Mouse (Mus musculus): ENCODE measurements around the gene Cacna1f.
A peak's percentile ranks its signal among the peaks of the same experiment; 100 is the strongest.

The Cacna1f gene

GRCm38 (mm10) chrX:7674284-7675000 is 67.6 kb downstream of the Cacna1f start:
- no peak for DNase-seq (ENCODE audit: low spot score in 2 of 2)

DNA sequence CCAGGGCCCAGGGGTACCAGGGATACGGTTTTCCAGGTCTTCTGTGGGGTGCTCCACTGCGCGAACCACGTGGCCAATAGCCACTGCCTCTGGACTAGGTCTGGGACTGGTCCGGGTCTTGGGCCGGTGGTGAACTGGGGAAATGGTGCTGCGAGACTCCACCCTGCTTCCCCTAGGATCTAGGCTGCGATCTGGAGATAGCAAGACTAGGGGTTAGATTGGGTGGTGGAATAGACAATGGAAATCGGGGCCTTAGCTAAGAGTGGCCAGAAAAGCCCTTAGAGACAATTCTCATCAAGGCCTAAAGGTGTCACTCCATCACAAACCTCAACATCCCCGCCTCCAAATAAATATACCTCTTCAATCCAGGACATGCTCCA is 68.1 kb downstream of the Cacna1f start:
- no peak for DNase-seq (ENCODE audit: low spot score in 2 of 2)

GRCm38 (mm10) chrX:7678986-7679385 is 72.1 kb downstream of the Cacna1f start:
- DNase-seq (ENCODE audit: low spot score in 2 of 2) = no peak

GRCm38 (mm10) chrX:7679405-7680056 is 72.6 kb downstream of the Cacna1f start:
- peak; percentile 58 to 73 for DNase-seq (ENCODE audit: low spot score in 2 of 2)

DNA sequence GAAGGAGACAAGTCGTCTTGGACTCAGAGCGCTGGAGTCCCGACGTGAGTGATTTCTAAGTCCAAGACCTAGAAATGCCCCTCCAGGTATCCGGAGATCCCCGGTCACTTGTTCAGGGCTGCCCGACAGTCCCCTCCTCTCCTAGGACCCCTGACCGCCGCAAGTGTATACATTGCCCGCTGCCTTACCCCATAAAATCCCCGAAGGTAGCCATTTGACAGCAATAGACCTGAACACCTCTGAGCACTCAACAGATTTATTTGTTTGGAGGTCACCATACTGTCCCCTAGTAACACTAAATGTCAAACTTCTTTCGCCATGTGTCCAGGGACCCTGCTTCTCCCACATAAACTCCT is 73.2 kb downstream of the Cacna1f start:
- DNase-seq (ENCODE audit: low spot score in 2 of 2) = no peak

DNA sequence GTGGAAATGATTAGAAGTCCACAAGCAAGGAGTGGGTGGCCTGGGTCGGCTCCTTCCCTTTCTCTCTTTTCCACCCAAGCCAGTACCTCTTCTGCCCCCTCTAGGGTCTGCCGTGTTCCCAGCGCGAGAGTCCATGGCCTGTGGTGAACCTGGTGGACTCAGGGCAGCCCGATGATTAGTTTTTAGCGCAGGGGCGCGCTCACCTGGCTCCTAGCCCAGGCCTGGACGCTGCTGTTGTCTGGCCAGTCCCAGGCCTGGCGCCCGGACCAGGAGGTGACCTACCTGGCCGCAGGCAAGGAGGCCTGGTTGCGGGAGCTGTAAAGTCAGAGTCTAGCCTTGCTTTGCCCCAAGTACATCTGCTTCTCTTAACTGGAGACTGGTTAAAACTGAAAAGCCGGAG is 74.0 kb downstream of the Cacna1f start, which contains the start of gene Magix:
Magix (minus strand) TSS at position 388 of the 400 bp plus-strand sequence.
- DNase-seq (ENCODE audit: low spot score in 2 of 2) = no peak
